Mouse (Mus musculus) heart, postnatal 0 days (tissue): ENCODE results near the gene Gfi1.

Source experiments
- CTCF ChIP-seq: IDR thresholded peaks from 2 replicates; pipeline ENCODE4 v1.5.1; 2016; ENCODE audit warnings: antibody characterized with exemption, control low read depth, low read depth
- EP300 ChIP-seq: IDR thresholded peaks from 2 replicates; pipeline ENCODE4 v1.6.1; 2016; ENCODE audit warnings: antibody characterized with exemption, low read depth

DNA sequence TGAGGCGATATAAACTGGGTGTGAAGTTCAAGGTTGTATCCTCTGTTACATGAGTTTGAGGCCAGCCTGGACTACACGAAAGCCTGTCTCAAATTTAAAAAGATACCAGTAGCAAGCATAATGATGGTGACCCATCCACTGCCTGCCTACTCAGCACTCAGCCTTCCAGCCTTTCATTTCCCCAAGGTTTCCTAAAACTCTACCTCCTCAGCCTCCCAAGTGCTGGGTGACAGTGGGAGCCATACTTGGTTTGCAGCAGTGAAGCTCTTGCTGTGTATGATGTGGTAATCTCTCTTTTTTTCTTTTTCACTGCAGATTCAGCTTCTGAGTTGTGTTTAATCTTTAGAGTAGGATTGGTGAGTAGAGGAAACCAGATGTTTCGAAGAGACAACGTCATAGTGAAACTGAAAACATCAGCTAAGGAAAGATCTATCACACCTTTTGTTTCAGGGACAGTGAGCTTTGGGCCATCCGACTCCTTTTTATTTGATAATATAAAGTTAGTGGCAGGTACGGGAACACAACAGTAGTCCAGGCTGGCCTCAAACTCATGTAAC lies 22.6 kb downstream of the Gfi1 start:
- TF ChIP-seq EP300 (no peak), CTCF (no peak)
